Mouse (Mus musculus) embryonic facial prominence, embryonic 11.5 days (tissue): ENCODE measurements around the gene Timp2. TPM values are rescaled to one million over a fixed set of nuclear protein-coding genes. Genes with fewer than 3 reads are reported as not detected.

Experiments
- ATAC-seq: fragments of 200-750 bp; cut with Nextera tagmentation; replicated peaks from 2 replicates; pipeline ENCODE4 v1.8.0; 2017; ENCODE audit warnings: low read depth; ENCODE audit not compliant: insufficient number of reproducible peaks, low FRiP score, low TSS enrichment
- DNase-seq: peaks from one replicate; pipeline ENCODE4 v3.0.0-alpha.2; 2015; ENCODE audit warnings: low spot score
- H3K27ac ChIP-seq: fragments of 300-500 bp; sonication (generic); replicated peaks from 2 replicates; pipeline ENCODE4 v1.5.1; 2014; ENCODE audit warnings: mild to moderate bottlenecking, low read depth, low read length, control low read depth
- H3K27me3 ChIP-seq: fragments of 300-500 bp; sonication (generic); 2 replicates; pipeline ENCODE4 v1.6.1; 2014; ENCODE audit warnings: mild to moderate bottlenecking, low read length, moderate library complexity, mixed read lengths; ENCODE audit not compliant: control insufficient read depth, insufficient read depth
- H3K36me3 ChIP-seq: fragments of 300-500 bp; sonication (generic); replicated peaks from 2 replicates; pipeline ENCODE4 v1.6.1; 2014; ENCODE audit warnings: low read depth, mild to moderate bottlenecking, low read length, moderate library complexity, mixed read lengths; ENCODE audit not compliant: control insufficient read depth, insufficient read depth
- H3K4me1 ChIP-seq: fragments of 300-500 bp; sonication (generic); 2 replicates; pipeline ENCODE4 v1.6.1; 2014; ENCODE audit warnings: low read length, mixed read lengths; ENCODE audit not compliant: control insufficient read depth, insufficient read depth
- H3K4me2 ChIP-seq: fragments of 300-500 bp; sonication (generic); 2 replicates; pipeline ENCODE4 v1.6.1; 2014; ENCODE audit warnings: low read depth, mild to moderate bottlenecking, control low read depth, low read length, moderate library complexity
- H3K4me3 ChIP-seq: fragments of 300-500 bp; sonication (generic); 2 replicates; pipeline ENCODE4 v1.5.1; 2014; ENCODE audit warnings: low read depth, low read length, control low read depth
- H3K9ac ChIP-seq: fragments of 300-500 bp; sonication (generic); replicated peaks from 2 replicates; pipeline ENCODE4 v1.6.1; 2014; ENCODE audit warnings: mild to moderate bottlenecking, control low read depth, low read length
- H3K9me3 ChIP-seq: fragments of 300-500 bp; sonication (generic); replicated peaks from 2 replicates; pipeline ENCODE4 v1.6.1; 2016; ENCODE audit warnings: mild to moderate bottlenecking, low read length, inconsistent platforms, mixed read lengths; ENCODE audit not compliant: control insufficient read depth
- WGBS: fragments of 180-500 bp; shearing (Covaris S2); extraction: QIAGEN DNeasy Blood & Tissue Kit; methylation state at CpG from one replicate; pipeline ENCODE4 v1.1.7; 2014; 5-methylcytosine and 5-hydroxymethylcytosine counted together
- polyA plus RNA-seq: library from polyadenylated mRNA; unstranded; fragments of >200 nt; fragmentation: Nextera tagmentation; extraction: Ambion mirVana; gene quantifications from 2 replicates; pipeline ENCODE4 v1.2.1, GENCODE M21; 2014

Timp2 gene
- polyA plus RNA-seq, 1 experiment from 2014 or later: 73.2 TPM

GRCm38 (mm10) chr11:118265621-118266020 is 89.9 kb downstream of the Timp2 start:
- Histone ChIP-seq H3K9me3 (no peaks in the 10 kb centered on the region), H3K36me3 (peaks cover 23% of the 10 kb centered on the region), H3K9ac (no peak overlapping the region), H3K27ac (no peak overlapping the region), H3K4me2 (no peak overlapping the region), H3K4me3 (no peak overlapping the region), H3K27me3 (no peaks in the 10 kb centered on the region), H3K4me1 (no peaks in the 10 kb centered on the region)
- DNase-seq: no peak
- WGBS: 93% methylated on average over 11 of the region's 11 CpGs
- no peak for ATAC-seq

- WGBS: 86% methylated on average over 5 of the region's 5 CpGs
- H3K36me3 ChIP-seq: peaks cover 10% of the 10 kb centered on the region
- H3K9ac ChIP-seq: no peak overlapping the region
- H3K27ac ChIP-seq: no peak overlapping the region
- DNase-seq: no peak
- no peaks in the 10 kb centered on the region for H3K27me3 ChIP-seq
- H3K9me3 ChIP-seq: no peaks in the 10 kb centered on the region
- ATAC-seq: no peak
- no peaks in the 10 kb centered on the region for H3K4me1 ChIP-seq
- H3K4me3 ChIP-seq: no peak overlapping the region
- no peak overlapping the region for H3K4me2 ChIP-seq
These were observed 92.4 kb downstream of the Timp2 start for GRCm38 (mm10) chr11:118263146-118263545.

- no peak overlapping the region for H3K4me3 ChIP-seq
- no peak overlapping the region for H3K4me2 ChIP-seq
- H3K9me3 ChIP-seq: no peaks in the 10 kb centered on the region
- H3K27me3 ChIP-seq: no peaks in the 10 kb centered on the region
- H3K27ac ChIP-seq: no peak overlapping the region
- no peak overlapping the region for H3K9ac ChIP-seq
- WGBS: 91% methylated on average over 8 of the region's 8 CpGs
- no peaks in the 10 kb centered on the region for H3K4me1 ChIP-seq
- H3K36me3 ChIP-seq: peaks cover 14% of the 10 kb centered on the region
- ATAC-seq (no peak), DNase-seq (no peak)
These were observed 95.5 kb downstream of the Timp2 start for GRCm38 (mm10) chr11:118260081-118260480.

GRCm38 (mm10) chr11:118259580-118259979 is 96.0 kb downstream of the Timp2 start:
- Histone ChIP-seq H3K27ac (no peak overlapping the region), H3K4me2 (no peak overlapping the region), H3K36me3 (peaks cover 14% of the 10 kb centered on the region), H3K9ac (no peak overlapping the region), H3K9me3 (no peaks in the 10 kb centered on the region), H3K4me1 (no peaks in the 10 kb centered on the region), H3K27me3 (no peaks in the 10 kb centered on the region), H3K4me3 (no peak overlapping the region)
- WGBS: 95% methylated on average over 8 of the region's 8 CpGs
- DNase-seq: no peak
- no peak for ATAC-seq

- H3K4me1 ChIP-seq: no peaks in the 10 kb centered on the region
- no peak for ATAC-seq
These were observed 99.2 kb downstream of the Timp2 start for GRCm38 (mm10) chr11:118256371-118256770.

GRCm38 (mm10) chr11:118254159-118254951 is 101.2 kb downstream of the Timp2 start:
- Histone ChIP-seq H3K9me3 (no peaks in the 10 kb centered on the region), H3K27me3 (no peaks in the 10 kb centered on the region), H3K9ac (no peak overlapping the region), H3K4me3 (no peak overlapping the region), H3K27ac (peak overlapping the region; percentile 39), H3K36me3 (peaks cover 4% of the 10 kb centered on the region), H3K4me2 (no peak overlapping the region), H3K4me1 (no peaks in the 10 kb centered on the region)
- DNase-seq: peak; percentile 33
- 51% methylated on average over 15 of the region's 15 CpGs for WGBS
- ATAC-seq: no peak; the same call in 1 of the 2 replicates

More at GRCm38 (mm10) chr11:118256371-118256770, 99.2 kb downstream of the Timp2 start:
- Histone ChIP-seq H3K36me3 (peaks cover 4% of the 10 kb centered on the region), H3K9ac (no peak overlapping the region), H3K27ac (no peak overlapping the region), H3K4me2 (no peak overlapping the region), H3K4me3 (no peak overlapping the region), H3K27me3 (no peaks in the 10 kb centered on the region), H3K9me3 (no peaks in the 10 kb centered on the region)
- no peak for DNase-seq
- 93% methylated on average over 7 of the region's 7 CpGs for WGBS

- Histone ChIP-seq H3K27ac (peak overlapping the region; percentile 39), H3K36me3 (peaks cover 4% of the 10 kb centered on the region)
These were observed 101.9 kb downstream of the Timp2 start for GRCm38 (mm10) chr11:118253447-118254158.

More at GRCm38 (mm10) chr11:118253447-118254158, 101.9 kb downstream of the Timp2 start:
- Histone ChIP-seq H3K9ac (no peak overlapping the region), H3K4me2 (no peak overlapping the region), H3K27me3 (no peaks in the 10 kb centered on the region), H3K4me3 (no peak overlapping the region), H3K4me1 (no peaks in the 10 kb centered on the region), H3K9me3 (no peaks in the 10 kb centered on the region)
- no peak for ATAC-seq
- no peak for DNase-seq
- WGBS: 91% methylated on average over 7 of the region's 7 CpGs
